Mouse (Mus musculus): ENCODE measurements at regions not wholly inside any gene's neighbourhood (a gene's known extent, or its start where the extent isn't known, plus 50 kb on each side); places are given as distances from the start of the nearest gene placed in this dataset.

DNA sequence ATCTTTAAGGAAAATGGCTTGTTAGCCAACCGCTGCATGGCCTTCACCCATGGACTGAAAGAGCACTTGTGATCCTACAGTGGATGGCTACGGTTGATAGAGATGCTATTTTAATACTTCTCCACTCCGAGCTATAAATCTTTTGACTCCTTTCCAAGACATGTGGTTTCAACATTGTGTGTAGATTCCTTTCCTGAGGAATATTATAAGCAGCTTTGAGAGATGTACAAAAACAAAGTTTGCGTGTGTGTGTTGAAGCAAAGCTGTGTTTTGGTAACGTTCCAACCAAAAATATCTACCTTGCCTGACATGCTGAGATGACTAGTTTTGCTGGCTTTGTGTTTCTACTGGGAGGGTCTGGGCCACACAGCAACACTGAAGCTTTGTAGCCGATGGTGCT lies 83.0 kb downstream of the Zbtb18 start:
- no peaks in the 10 kb centered on the region for H3K9me3 ChIP-seq (replicated peaks; ENCODE audit: control insufficient read depth, low read length)
- no peaks in the 10 kb centered on the region for H3K36me3 ChIP-seq (ENCODE audit: control insufficient read depth, insufficient read depth, low read length)
- H3K27ac ChIP-seq (ENCODE audit: low read length): no peak overlapping the region
- H3K4me3 ChIP-seq (replicated peaks; ENCODE audit: low read length): no peak overlapping the region
- H3K4me2 ChIP-seq (ENCODE audit: low read depth, low read length): no peak overlapping the region
- 76% methylated on average over 6 of the region's 6 CpGs for WGBS
- H3K9ac ChIP-seq (ENCODE audit: low read length): no peak overlapping the region
- H3K4me1 ChIP-seq (ENCODE audit: control insufficient read depth, insufficient read depth, low read length): no peaks in the 10 kb centered on the region
- no peak for ATAC-seq (ENCODE audit: insufficient read depth, low FRiP score)
- H3K27me3 ChIP-seq (ENCODE audit: control insufficient read depth, insufficient read depth, low read length): no peaks in the 10 kb centered on the region

DNA sequence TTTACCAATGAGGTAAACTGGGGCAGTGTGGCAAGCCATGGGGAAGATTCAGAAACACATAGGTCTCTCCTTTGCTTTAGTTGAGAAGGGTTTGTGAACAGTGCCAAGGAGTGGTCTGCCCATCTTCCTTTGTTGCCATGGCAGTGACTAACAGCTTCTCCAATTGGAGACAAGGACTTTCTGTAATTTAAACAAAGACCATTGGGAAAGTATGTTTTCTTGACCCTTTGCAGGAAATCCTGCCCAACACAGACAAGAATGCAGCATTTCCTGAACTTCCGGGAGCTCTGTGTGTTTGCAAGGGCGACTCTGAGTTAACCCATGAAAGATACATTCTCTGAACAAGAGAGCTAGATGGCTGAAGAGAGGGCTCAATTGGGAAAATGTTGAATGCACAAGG lies 89.6 kb downstream of the Zbtb18 start:
- Histone ChIP-seq H3K27ac (ENCODE audit: low read length) (no peak overlapping the region), H3K4me1 (ENCODE audit: control insufficient read depth, insufficient read depth, low read length) (no peaks in the 10 kb centered on the region), H3K9ac (ENCODE audit: low read length) (no peak overlapping the region), H3K4me3 (replicated peaks; ENCODE audit: low read length) (no peak overlapping the region), H3K4me2 (ENCODE audit: low read depth, low read length) (no peak overlapping the region), H3K36me3 (ENCODE audit: control insufficient read depth, insufficient read depth, low read length) (no peaks in the 10 kb centered on the region), H3K27me3 (ENCODE audit: control insufficient read depth, insufficient read depth, low read length) (no peaks in the 10 kb centered on the region), H3K9me3 (replicated peaks; ENCODE audit: control insufficient read depth, low read length) (no peaks in the 10 kb centered on the region)
- 36% methylated on average over 2 of the region's 2 CpGs for WGBS
- ATAC-seq (ENCODE audit: insufficient read depth, low FRiP score): 0 out of 2 replicates have a peak, but pooled peaks have one; percentile 37

DNA sequence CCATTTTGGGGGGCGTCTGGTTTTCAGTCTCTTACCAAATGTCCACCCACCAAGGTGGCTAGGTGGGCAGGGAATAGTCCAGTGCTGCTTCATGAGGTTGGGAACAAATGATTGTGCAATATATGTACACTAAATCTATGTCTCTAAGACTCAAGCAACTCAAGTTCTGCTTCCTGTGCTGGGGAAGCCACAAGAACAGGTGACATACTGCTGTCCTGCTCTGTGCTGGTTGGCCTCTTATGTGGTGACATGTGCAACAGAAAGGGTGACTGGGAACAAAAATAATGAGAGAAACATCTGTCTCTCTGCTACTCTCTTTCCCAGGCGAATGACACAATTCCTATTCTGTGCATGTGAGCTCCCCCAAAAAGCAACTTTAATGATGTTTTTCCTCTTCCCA lies 90.5 kb downstream of the Zbtb18 start:
- Histone ChIP-seq H3K27ac (ENCODE audit: low read length) (no peak overlapping the region), H3K4me3 (replicated peaks; ENCODE audit: low read length) (no peak overlapping the region), H3K4me1 (ENCODE audit: control insufficient read depth, insufficient read depth, low read length) (no peaks in the 10 kb centered on the region), H3K9me3 (replicated peaks; ENCODE audit: control insufficient read depth, low read length) (no peaks in the 10 kb centered on the region), H3K4me2 (ENCODE audit: low read depth, low read length) (no peak overlapping the region), H3K9ac (ENCODE audit: low read length) (no peak overlapping the region), H3K27me3 (ENCODE audit: control insufficient read depth, insufficient read depth, low read length) (no peaks in the 10 kb centered on the region), H3K36me3 (ENCODE audit: control insufficient read depth, insufficient read depth, low read length) (no peaks in the 10 kb centered on the region)
- ATAC-seq (ENCODE audit: insufficient read depth, low FRiP score): no peak
- 77% methylated on average over 2 of the region's 2 CpGs for WGBS

DNA sequence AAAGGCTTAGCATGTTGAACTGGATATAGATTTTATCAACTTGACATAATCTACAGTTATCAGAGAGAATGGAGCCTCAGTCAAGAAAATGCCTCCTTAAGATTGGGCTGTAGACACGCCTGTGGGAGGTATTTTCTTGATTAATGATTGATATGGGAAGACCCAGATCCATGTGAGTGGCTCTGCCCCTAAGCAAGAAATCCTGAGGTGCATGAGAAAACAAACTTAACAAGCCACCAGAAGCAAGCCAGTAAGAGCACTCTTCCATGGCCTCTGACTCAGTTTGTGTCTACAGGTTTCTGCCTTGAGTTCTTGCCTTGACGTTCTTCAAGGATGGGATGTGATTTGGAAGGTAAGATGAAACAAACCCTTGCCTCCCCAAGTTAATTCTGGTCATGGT lies 91.2 kb downstream of the Zbtb18 start:
- Histone ChIP-seq H3K36me3 (ENCODE audit: control insufficient read depth, insufficient read depth, low read length) (no peaks in the 10 kb centered on the region), H3K9me3 (replicated peaks; ENCODE audit: control insufficient read depth, low read length) (no peaks in the 10 kb centered on the region), H3K27ac (ENCODE audit: low read length) (no peak overlapping the region), H3K4me1 (ENCODE audit: control insufficient read depth, insufficient read depth, low read length) (no peaks in the 10 kb centered on the region), H3K4me3 (replicated peaks; ENCODE audit: low read length) (no peak overlapping the region), H3K9ac (ENCODE audit: low read length) (no peak overlapping the region), H3K4me2 (ENCODE audit: low read depth, low read length) (no peak overlapping the region), H3K27me3 (ENCODE audit: control insufficient read depth, insufficient read depth, low read length) (no peaks in the 10 kb centered on the region)
- no peak for ATAC-seq (ENCODE audit: insufficient read depth, low FRiP score)
- WGBS: 72% methylated on average over 2 of the region's 2 CpGs

- Histone ChIP-seq H3K9ac (ENCODE audit: low read length) (no peak overlapping the region), H3K4me1 (ENCODE audit: control insufficient read depth, insufficient read depth, low read length) (no peaks in the 10 kb centered on the region), H3K9me3 (replicated peaks; ENCODE audit: control insufficient read depth, low read length) (no peaks in the 10 kb centered on the region), H3K4me3 (replicated peaks; ENCODE audit: low read length) (no peak overlapping the region), H3K4me2 (ENCODE audit: low read depth, low read length) (no peak overlapping the region), H3K27ac (ENCODE audit: low read length) (no peak overlapping the region), H3K36me3 (ENCODE audit: control insufficient read depth, insufficient read depth, low read length) (no peaks in the 10 kb centered on the region), H3K27me3 (ENCODE audit: control insufficient read depth, insufficient read depth, low read length) (no peaks in the 10 kb centered on the region)
- no peak for ATAC-seq (ENCODE audit: insufficient read depth, low FRiP score)
- 81% methylated on average over 15 of the region's 15 CpGs for WGBS
Observed at GRCm38 (mm10) chr1:177545031-177545735, 103.0 kb downstream of the Zbtb18 start.

GRCm38 (mm10) chr1:177547716-177548115 lies 105.6 kb downstream of the Zbtb18 start:
- Histone ChIP-seq H3K36me3 (ENCODE audit: control insufficient read depth, insufficient read depth, low read length) (no peaks in the 10 kb centered on the region), H3K27ac (ENCODE audit: low read length) (no peak overlapping the region), H3K4me3 (replicated peaks; ENCODE audit: low read length) (no peak overlapping the region), H3K4me1 (ENCODE audit: control insufficient read depth, insufficient read depth, low read length) (no peaks in the 10 kb centered on the region), H3K9ac (ENCODE audit: low read length) (no peak overlapping the region), H3K9me3 (replicated peaks; ENCODE audit: control insufficient read depth, low read length) (no peaks in the 10 kb centered on the region), H3K4me2 (ENCODE audit: low read depth, low read length) (no peak overlapping the region), H3K27me3 (ENCODE audit: control insufficient read depth, insufficient read depth, low read length) (no peaks in the 10 kb centered on the region)
- no peak for ATAC-seq (ENCODE audit: insufficient read depth, low FRiP score)
- WGBS: 92% methylated on average over 6 of the region's 6 CpGs

DNA sequence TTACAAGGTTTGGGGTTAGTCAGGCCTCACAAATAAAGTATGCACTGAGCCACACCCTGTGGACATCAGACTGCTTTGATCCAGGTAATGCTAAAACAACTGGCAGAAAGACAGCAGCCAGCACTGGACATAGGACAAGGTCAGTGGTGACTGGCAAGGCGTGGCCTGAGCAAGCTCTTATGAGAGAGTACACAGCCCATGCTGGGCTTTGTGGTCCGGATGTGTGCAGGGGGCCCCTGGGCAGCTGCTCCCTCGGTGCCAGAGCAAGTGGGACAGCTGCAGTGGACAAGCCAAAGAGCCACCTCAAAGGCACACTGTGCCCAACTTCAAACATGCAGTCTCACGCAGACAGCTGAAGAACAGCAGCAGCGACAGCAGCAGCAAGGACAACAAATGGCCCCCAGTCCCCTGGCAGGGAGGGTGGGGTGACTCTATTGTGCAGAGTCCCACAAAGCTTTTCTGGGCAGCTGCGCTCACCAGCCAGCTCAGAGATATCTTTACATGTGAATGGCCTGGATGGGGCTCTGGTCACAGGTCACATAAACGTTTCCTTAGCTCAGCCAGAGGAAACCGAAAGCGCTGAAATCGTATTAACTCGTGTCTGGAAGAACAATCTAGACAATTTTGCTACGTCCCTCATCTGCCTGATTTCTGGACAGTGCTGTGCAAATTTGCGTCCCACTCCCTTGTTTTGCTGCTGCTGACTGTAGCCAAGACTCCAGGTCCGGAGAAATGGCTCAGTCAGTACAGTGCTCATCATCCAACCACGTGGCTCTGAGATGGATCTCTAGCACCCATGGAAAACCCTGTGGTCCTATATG lies 113.5 kb downstream of the Zbtb18 start:
- Histone ChIP-seq H3K4me3 (replicated peaks; ENCODE audit: low read length) (peak overlapping the region; percentile 13; the same call in 1 of the 2 replicates), H3K27ac (ENCODE audit: low read length) (peak overlapping the region; percentile 57; the same call in 1 of the 2 replicates), H3K9ac (ENCODE audit: low read length) (peak overlapping the region; percentile 48), H3K27me3 (ENCODE audit: control insufficient read depth, insufficient read depth, low read length) (no peaks in the 10 kb centered on the region), H3K9me3 (replicated peaks; ENCODE audit: control insufficient read depth, low read length) (no peaks in the 10 kb centered on the region), H3K4me1 (ENCODE audit: control insufficient read depth, insufficient read depth, low read length) (peaks cover 7% of the 10 kb centered on the region; the same call in 1 of the 2 replicates), H3K36me3 (ENCODE audit: control insufficient read depth, insufficient read depth, low read length) (no peaks in the 10 kb centered on the region), H3K4me2 (ENCODE audit: low read depth, low read length) (peak overlapping the region; percentile 45)
- peak; percentile 71 for ATAC-seq (ENCODE audit: insufficient read depth, low FRiP score)
- 31% methylated on average over 15 of the region's 15 CpGs for WGBS

DNA sequence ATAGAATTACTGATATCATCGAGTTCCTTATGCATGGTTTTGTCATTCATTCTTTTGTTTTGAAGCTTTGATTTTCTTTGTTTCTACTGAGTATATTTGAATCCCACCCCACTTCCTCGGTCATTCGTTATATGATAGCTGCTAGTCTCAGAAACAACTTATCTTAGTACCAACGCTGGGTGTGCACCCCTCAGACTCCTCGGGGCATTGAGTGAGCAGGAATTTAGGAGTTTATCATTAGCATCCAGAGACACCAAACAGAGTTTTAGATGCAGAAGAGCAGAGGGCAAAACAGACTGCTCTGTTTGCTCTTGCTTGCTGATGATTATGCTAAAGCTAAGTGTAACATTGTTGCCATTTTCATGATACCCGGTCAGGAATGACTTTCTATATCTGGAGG lies 115.3 kb downstream of the Zbtb18 start:
- H3K4me3 ChIP-seq (replicated peaks; ENCODE audit: low read length): no peak overlapping the region
- H3K4me2 ChIP-seq (ENCODE audit: low read depth, low read length): no peak overlapping the region
- peaks cover 7% of the 10 kb centered on the region; the same call in 1 of the 2 replicates for H3K4me1 ChIP-seq (ENCODE audit: control insufficient read depth, insufficient read depth, low read length)
- no peaks in the 10 kb centered on the region for H3K36me3 ChIP-seq (ENCODE audit: control insufficient read depth, insufficient read depth, low read length)
- no peak overlapping the region for H3K27ac ChIP-seq (ENCODE audit: low read length)
- no peak overlapping the region for H3K9ac ChIP-seq (ENCODE audit: low read length)
- H3K27me3 ChIP-seq (ENCODE audit: control insufficient read depth, insufficient read depth, low read length): no peaks in the 10 kb centered on the region
- H3K9me3 ChIP-seq (replicated peaks; ENCODE audit: control insufficient read depth, low read length): no peaks in the 10 kb centered on the region
- no peak for ATAC-seq (ENCODE audit: insufficient read depth, low FRiP score)
- WGBS: 63% methylated on average over 6 of the region's 6 CpGs

DNA sequence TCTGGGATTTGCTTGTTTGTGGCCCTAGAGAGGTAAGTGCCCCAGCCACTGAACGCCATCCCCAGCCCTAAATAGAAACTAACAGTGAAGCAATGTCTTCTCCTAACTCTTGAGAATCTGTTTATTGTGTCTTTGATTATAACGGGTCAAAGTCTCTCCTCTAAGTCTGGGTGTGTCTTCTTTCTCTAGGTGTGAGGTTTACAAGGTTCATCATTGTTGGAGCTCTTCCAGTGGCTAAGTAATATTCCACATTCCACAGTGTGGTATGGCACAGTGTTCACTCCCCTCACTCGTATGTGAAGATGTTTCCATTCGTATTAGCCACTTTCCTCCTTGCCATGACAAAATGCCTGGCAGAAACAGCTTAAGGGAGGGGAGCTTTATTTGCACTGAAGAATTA lies 115.7 kb downstream of the Zbtb18 start:
- no peaks in the 10 kb centered on the region for H3K9me3 ChIP-seq (replicated peaks; ENCODE audit: control insufficient read depth, low read length)
- no peak overlapping the region for H3K4me2 ChIP-seq (ENCODE audit: low read depth, low read length)
- H3K27me3 ChIP-seq (ENCODE audit: control insufficient read depth, insufficient read depth, low read length): no peaks in the 10 kb centered on the region
- H3K4me3 ChIP-seq (replicated peaks; ENCODE audit: low read length): no peak overlapping the region
- 61% methylated on average over 4 of the region's 4 CpGs for WGBS
- peaks cover 7% of the 10 kb centered on the region; the same call in 1 of the 2 replicates for H3K4me1 ChIP-seq (ENCODE audit: control insufficient read depth, insufficient read depth, low read length)
- no peak for ATAC-seq (ENCODE audit: insufficient read depth, low FRiP score)
- no peak overlapping the region for H3K9ac ChIP-seq (ENCODE audit: low read length)
- no peak overlapping the region for H3K27ac ChIP-seq (ENCODE audit: low read length)
- no peaks in the 10 kb centered on the region for H3K36me3 ChIP-seq (ENCODE audit: control insufficient read depth, insufficient read depth, low read length)

All from stomach, embryonic 16.5 days (tissue).